Mouse (Mus musculus): ENCODE measurements at regions not wholly inside any gene's neighbourhood (a gene's known extent, or its start where the extent isn't known, plus 50 kb on each side); places are given as distances from the start of the nearest gene placed in this dataset.

DNA sequence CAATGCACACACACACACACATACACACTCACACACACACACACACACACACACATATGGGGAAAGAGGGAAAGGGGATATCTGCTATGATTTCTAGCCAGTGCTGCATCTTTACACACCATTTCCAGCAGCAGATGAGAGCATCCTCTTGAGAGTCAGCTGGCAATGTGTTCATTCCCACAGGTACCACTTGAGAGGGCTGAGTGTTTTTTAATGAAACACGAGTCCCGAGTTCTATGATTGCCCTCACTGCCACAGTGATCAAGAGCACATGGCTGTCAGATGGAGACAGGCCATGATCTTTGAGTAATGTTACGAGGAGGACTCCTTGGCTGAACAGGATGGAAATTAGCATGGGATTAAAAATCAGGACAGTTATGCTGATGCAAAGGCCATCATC, 589.3 kb downstream of the Dcdc2c start:
- H3K4me1 ChIP-seq (ENCODE audit: control insufficient read depth in 1 of 2, insufficient read depth in 2 of 2, low read length in 2 of 2): no peaks in the 10 kb centered on the region
- H3K4me3 ChIP-seq (ENCODE audit: control insufficient read depth in 1 of 2, insufficient read depth in 1 of 2, low read depth in 2 of 2, low read length in 2 of 2): no peak overlapping the region
- H3K27ac ChIP-seq (ENCODE audit: control insufficient read depth, low read depth, low read length): no peak overlapping the region
- no peaks in the 10 kb centered on the region for H3K79me2 ChIP-seq (ENCODE audit: control insufficient read depth, insufficient read depth, low read length, poor library complexity)
- no peak for TF ChIP-seq POLR2AphosphoS5 (IDR thresholded peaks at IDR 0.05; ENCODE audit: borderline replicate concordance, low read depth, low read length)
- no peak for TF ChIP-seq NELFE (IDR thresholded peaks at IDR 0.05; ENCODE audit: low read depth, low read length)
- TF ChIP-seq SMC3 (IDR thresholded peaks at IDR 0.05; ENCODE audit: low read depth, low read length): no peak
- TF ChIP-seq CHD1 (IDR thresholded peaks at IDR 0.05; ENCODE audit: low read depth, low read length): no peak
- TF ChIP-seq JUND (IDR thresholded peaks at IDR 0.05; ENCODE audit: low read depth, low read length): no peak
- H3K36me3 ChIP-seq (ENCODE audit: control insufficient read depth in 1 of 2, insufficient read depth in 2 of 2, low read length in 2 of 2): no peaks in the 10 kb centered on the region
- no peaks in the 10 kb centered on the region for H3K27me3 ChIP-seq (ENCODE audit: control insufficient read depth in 1 of 2, insufficient read depth in 2 of 2, low read length in 2 of 2)
- no peaks in the 10 kb centered on the region for H3K9me3 ChIP-seq (replicated peaks; ENCODE audit: insufficient read depth, low read length)
- no peak for DNase-seq (ENCODE audit: low read depth, low spot score)
- H3K9ac ChIP-seq (ENCODE audit: control insufficient read depth, low read depth, low read length, poor library complexity, severe bottlenecking): no peak overlapping the region

DNA sequence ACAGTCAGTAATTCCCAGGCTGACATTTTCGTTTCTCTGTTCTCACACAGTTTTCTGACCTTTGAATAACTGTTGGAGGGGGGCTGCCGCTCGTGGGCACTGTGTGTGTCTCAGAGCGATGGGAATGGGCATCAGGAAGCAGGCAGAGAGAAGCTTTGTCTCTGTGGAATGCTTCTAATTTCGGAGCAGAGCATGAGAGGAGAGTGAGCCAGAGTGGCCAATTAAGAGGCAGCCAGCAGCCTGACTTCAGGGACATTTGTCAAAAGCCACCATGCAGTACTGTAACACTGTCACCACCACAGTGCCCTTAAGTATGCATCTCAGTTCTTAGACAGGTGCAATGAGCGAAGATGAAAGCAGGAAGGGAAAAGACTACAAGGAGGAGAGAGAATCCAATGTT, 592.1 kb downstream of the Dcdc2c start:
- no peak for DNase-seq (ENCODE audit: low read depth, low spot score)
- Histone ChIP-seq H3K27ac (ENCODE audit: control insufficient read depth, low read depth, low read length) (no peak overlapping the region), H3K4me1 (ENCODE audit: control insufficient read depth in 1 of 2, insufficient read depth in 2 of 2, low read length in 2 of 2) (no peaks in the 10 kb centered on the region), H3K27me3 (ENCODE audit: control insufficient read depth in 1 of 2, insufficient read depth in 2 of 2, low read length in 2 of 2) (no peaks in the 10 kb centered on the region), H3K4me3 (ENCODE audit: control insufficient read depth in 1 of 2, insufficient read depth in 1 of 2, low read depth in 2 of 2, low read length in 2 of 2) (no peak overlapping the region), H3K79me2 (ENCODE audit: control insufficient read depth, insufficient read depth, low read length, poor library complexity) (no peaks in the 10 kb centered on the region), H3K9ac (ENCODE audit: control insufficient read depth, low read depth, low read length, poor library complexity, severe bottlenecking) (no peak overlapping the region), H3K36me3 (ENCODE audit: control insufficient read depth in 1 of 2, insufficient read depth in 2 of 2, low read length in 2 of 2) (no peaks in the 10 kb centered on the region), H3K9me3 (replicated peaks; ENCODE audit: insufficient read depth, low read length) (no peaks in the 10 kb centered on the region)
- TF ChIP-seq POLR2AphosphoS2 (IDR thresholded peaks at IDR 0.05; ENCODE audit: low read length) (no peak), MAZ (IDR thresholded peaks at IDR 0.05; ENCODE audit: low read depth, low read length) (no peak), MYB (IDR thresholded peaks at IDR 0.05; ENCODE audit: low read depth, low read length) (no peak), GATA1 (IDR thresholded peaks at IDR 0.05; ENCODE audit: low read depth, low read length) (no peak), RAD21 (IDR thresholded peaks at IDR 0.05; ENCODE audit: low read depth, low read length) (no peak), ZC3H11A (IDR thresholded peaks at IDR 0.05; ENCODE audit: low read depth, low read length) (no peak), EP300 (IDR thresholded peaks at IDR 0.05; ENCODE audit: low read depth in 1 of 2, low read length in 2 of 2) (no peak)

DNA sequence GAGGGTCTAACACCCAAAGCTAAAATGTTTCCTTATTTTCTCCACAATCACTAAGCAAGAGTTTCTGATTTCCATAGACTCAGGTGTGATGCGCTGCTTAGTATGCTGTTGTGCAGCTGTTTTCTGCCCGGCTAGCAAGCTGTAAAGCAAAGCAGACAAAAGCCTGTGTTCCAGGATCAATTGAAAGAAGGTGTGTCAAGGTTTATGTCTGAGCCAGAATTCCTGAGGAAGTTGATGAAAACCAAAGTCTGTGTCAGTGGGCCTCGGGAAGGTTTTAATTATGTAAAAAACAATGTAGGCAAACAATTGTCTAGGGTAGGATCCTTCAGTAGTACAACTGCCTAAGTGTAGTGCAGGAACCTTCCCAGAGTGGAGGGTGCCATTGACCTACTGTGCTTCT, 604.6 kb downstream of the Dcdc2c start:
- Histone ChIP-seq H3K36me3 (ENCODE audit: control insufficient read depth in 1 of 2, insufficient read depth in 2 of 2, low read length in 2 of 2) (no peaks in the 10 kb centered on the region), H3K9me3 (replicated peaks; ENCODE audit: insufficient read depth, low read length) (no peaks in the 10 kb centered on the region), H3K4me1 (ENCODE audit: control insufficient read depth in 1 of 2, insufficient read depth in 2 of 2, low read length in 2 of 2) (no peaks in the 10 kb centered on the region), H3K9ac (ENCODE audit: control insufficient read depth, low read depth, low read length, poor library complexity, severe bottlenecking) (no peak overlapping the region), H3K4me3 (ENCODE audit: control insufficient read depth in 1 of 2, insufficient read depth in 1 of 2, low read depth in 2 of 2, low read length in 2 of 2) (no peak overlapping the region), H3K27ac (ENCODE audit: control insufficient read depth, low read depth, low read length) (no peak overlapping the region), H3K27me3 (ENCODE audit: control insufficient read depth in 1 of 2, insufficient read depth in 2 of 2, low read length in 2 of 2) (no peaks in the 10 kb centered on the region), H3K79me2 (ENCODE audit: control insufficient read depth, insufficient read depth, low read length, poor library complexity) (no peaks in the 10 kb centered on the region)
- no peak for DNase-seq (ENCODE audit: low read depth, low spot score)
- TF ChIP-seq USF2 (IDR thresholded peaks at IDR 0.05; ENCODE audit: borderline replicate concordance in 1 of 2, insufficient read depth in 1 of 2, low read depth in 1 of 2, low read length in 2 of 2) (no peak), ELF1 (IDR thresholded peaks at IDR 0.05; ENCODE audit: low read depth, low read length) (no peak), POLR2AphosphoS2 (IDR thresholded peaks at IDR 0.05; ENCODE audit: low read length) (no peak), JUND (IDR thresholded peaks at IDR 0.05; ENCODE audit: low read depth, low read length) (no peak), POLR2AphosphoS5 (IDR thresholded peaks at IDR 0.05; ENCODE audit: borderline replicate concordance, low read depth, low read length) (no peak), MXI1 (IDR thresholded peaks at IDR 0.05; ENCODE audit: low read depth, low read length) (no peak), ZC3H11A (IDR thresholded peaks at IDR 0.05; ENCODE audit: low read depth, low read length) (no peak), TAL1 (IDR thresholded peaks at IDR 0.05; ENCODE audit: low read length) (no peak)

Data from MEL (cell line).